Mouse (Mus musculus): Measurements from ENCODE around the gene Cfap43.

The Cfap43 gene

GRCm38 (mm10) chr19:47795009-47795728, 123.9 kb downstream of the Cfap43 start:
- DNase-seq (ENCODE audit: low spot score), result peak; percentile 65

GRCm38 (mm10) chr19:47794331-47794730, 124.8 kb downstream of the Cfap43 start:
- DNase-seq (ENCODE audit: low spot score), result no peak

- no peak for DNase-seq (ENCODE audit: low spot score)
These were observed 128.6 kb downstream of the Cfap43 start for GRCm38 (mm10) chr19:47790316-47791020.

GRCm38 (mm10) chr19:47783898-47784297, 135.2 kb downstream of the Cfap43 start:
- DNase-seq (ENCODE audit: low spot score), result no peak

- no peak for DNase-seq (ENCODE audit: low spot score)
These were observed 138.1 kb downstream of the Cfap43 start for GRCm38 (mm10) chr19:47780972-47781371.

GRCm38 (mm10) chr19:47780145-47780544, 138.9 kb downstream of the Cfap43 start:
- no peak for DNase-seq (ENCODE audit: low spot score)

GRCm38 (mm10) chr19:47777847-47778246, 141.2 kb downstream of the Cfap43 start:
- peak; percentile 25 for DNase-seq (ENCODE audit: low spot score)

GRCm38 (mm10) chr19:47755625-47756024, 163.5 kb downstream of the Cfap43 start:
- DNase-seq (ENCODE audit: low spot score), result no peak

- no peak for DNase-seq (ENCODE audit: low spot score)
These were observed 164.2 kb downstream of the Cfap43 start for GRCm38 (mm10) chr19:47754931-47755330.

GRCm38 (mm10) chr19:47753921-47754320, 165.2 kb downstream of the Cfap43 start:
- DNase-seq (ENCODE audit: low spot score), result no peak

- DNase-seq (ENCODE audit: low spot score), result no peak
These were observed 166.6 kb downstream of the Cfap43 start for GRCm38 (mm10) chr19:47752456-47752855.

- no peak for DNase-seq (ENCODE audit: low spot score)
These were observed 168.7 kb downstream of the Cfap43 start for GRCm38 (mm10) chr19:47750391-47750790.

- DNase-seq (ENCODE audit: low spot score), result no peak
These were observed 170.1 kb downstream of the Cfap43 start for GRCm38 (mm10) chr19:47748950-47749349.

GRCm38 (mm10) chr19:47747072-47747471, 172.0 kb downstream of the Cfap43 start:
- DNase-seq (ENCODE audit: low spot score), result no peak

GRCm38 (mm10) chr19:47731931-47732330, 187.2 kb downstream of the Cfap43 start:
- DNase-seq (ENCODE audit: low spot score), result peak; percentile 79

- DNase-seq (ENCODE audit: low spot score), result peak; percentile 98
These were observed 187.8 kb downstream of the Cfap43 start, which contains the start of gene Sfr1 for GRCm38 (mm10) chr19:47731071-47731881. Sfr1 (plus strand) TSS chr19:47731682.

GRCm38 (mm10) chr19:47730691-47731070, 188.4 kb downstream of the Cfap43 start:
- DNase-seq (ENCODE audit: low spot score), result peak; percentile 85

- DNase-seq (ENCODE audit: low spot score), result no peak
These were observed 193.4 kb downstream of the Cfap43 start for GRCm38 (mm10) chr19:47725643-47726140.

GRCm38 (mm10) chr19:47724903-47725302, 194.2 kb downstream of the Cfap43 start:
- no peak for DNase-seq (ENCODE audit: low spot score)

- no peak for DNase-seq (ENCODE audit: low spot score)
These were observed 196.6 kb downstream of the Cfap43 start for GRCm38 (mm10) chr19:47722471-47722870.

GRCm38 (mm10) chr19:47719147-47719546, 199.9 kb downstream of the Cfap43 start:
- no peak for DNase-seq (ENCODE audit: low spot score)

GRCm38 (mm10) chr19:47716144-47716543, 202.9 kb downstream of the Cfap43 start:
- no peak for DNase-seq (ENCODE audit: low spot score)

Data from adipocyte (in vitro differentiated cells).